Mouse (Mus musculus) forebrain, postnatal 0 days (tissue): Measurements from ENCODE around the gene Kyat3. TPM values are rescaled to one million over a fixed set of nuclear protein-coding genes. Genes with fewer than 3 reads are reported as not detected.

Source experiments
- ATAC-seq: fragments of 200-750 bp; cut with Nextera tagmentation; 2 replicates; pipeline ENCODE4 v1.8.0; 2017; ENCODE audit warnings: mild to moderate bottlenecking, moderate library complexity
- DNase-seq: peaks from one replicate; pipeline ENCODE4 v3.0.0-alpha.2; 2015
- H3K27ac ChIP-seq: fragments of 300-500 bp; sonication (generic); 2 replicates; pipeline ENCODE4 v1.5.1; 2014; ENCODE audit warnings: low read depth, mild to moderate bottlenecking, antibody characterized with exemption, low read length, moderate library complexity, mixed read lengths
- H3K27me3 ChIP-seq: fragments of 300-500 bp; sonication (generic); 2 replicates; pipeline ENCODE4 v1.6.1; 2014; ENCODE audit warnings: mild to moderate bottlenecking, low read length, mixed read lengths; ENCODE audit not compliant: insufficient read depth
- H3K36me3 ChIP-seq: fragments of 300-500 bp; sonication (generic); 2 replicates; pipeline ENCODE4 v1.6.1; 2014; ENCODE audit warnings: mild to moderate bottlenecking, moderate library complexity; ENCODE audit not compliant: insufficient read depth
- H3K4me1 ChIP-seq: fragments of 300-500 bp; sonication (generic); 2 replicates; pipeline ENCODE4 v1.6.1; 2014; ENCODE audit warnings: antibody characterized with exemption; ENCODE audit not compliant: insufficient read depth
- H3K4me2 ChIP-seq: fragments of 300-500 bp; sonication (generic); 2 replicates; pipeline ENCODE4 v1.6.1; 2014; ENCODE audit warnings: low read depth, mild to moderate bottlenecking, moderate library complexity
- H3K4me3 ChIP-seq: fragments of 300-500 bp; sonication (generic); 2 replicates; pipeline ENCODE4 v1.5.1; 2014; ENCODE audit warnings: low read depth, low read length, mixed read lengths
- H3K9ac ChIP-seq: fragments of 300-500 bp; sonication (generic); 2 replicates; pipeline ENCODE4 v1.6.1; 2014; ENCODE audit warnings: mild to moderate bottlenecking
- H3K9me3 ChIP-seq: fragments of 300-500 bp; sonication (generic); 2 replicates; pipeline ENCODE4 v1.6.1; 2016; ENCODE audit warnings: low read length
- CTCF ChIP-seq: sonication (generic); IDR thresholded peaks from 2 replicates; pipeline ENCODE4 v1.5.1; 2016; ENCODE audit warnings: antibody characterized with exemption, control low read depth, low read depth
- WGBS: fragments of 180-500 bp; shearing (Covaris S2); extraction: QIAGEN DNeasy Blood & Tissue Kit; methylation state at CpG from one replicate; pipeline ENCODE4 v1.1.7; 2014; 5-methylcytosine and 5-hydroxymethylcytosine counted together
- polyA plus RNA-seq: library from polyadenylated mRNA; unstranded; fragments of >200 nt; fragmentation: Nextera tagmentation; extraction: Ambion mirVana; gene quantifications from 2 replicates; pipeline ENCODE4 v1.2.1, GENCODE M21; 2015
- total RNA-seq: library from RNA; depleted of rRNA; stranded (reverse); fragments of >200 nt; gene quantifications from 2 replicates; pipeline ENCODE4 v1.2.3, GENCODE M21; 2014; rRNA removed

Kyat3 gene
- total and polyA plus RNA-seq, 2 experiments from 2014 or later, result 2.9 to 5.0 TPM

DNA sequence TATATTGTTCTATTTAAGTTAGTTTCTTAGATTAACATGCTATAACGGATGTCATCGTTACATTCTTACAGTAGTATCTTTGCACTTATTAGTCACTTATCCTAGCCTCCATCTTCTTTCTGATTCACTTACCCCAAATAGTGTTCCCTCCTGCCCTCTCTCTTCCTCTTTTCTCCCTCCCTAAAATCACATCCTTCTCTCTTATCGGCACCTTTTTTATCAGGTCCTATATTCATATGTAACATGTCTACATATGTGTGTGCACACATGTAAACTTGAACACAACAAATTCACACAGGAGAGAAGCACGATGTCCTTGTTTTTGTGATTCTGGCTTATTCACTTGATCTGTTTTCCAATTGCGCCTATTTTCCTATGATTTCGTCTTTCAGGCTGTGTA, 67.6 kb downstream of the Kyat3 start:
- no peak overlapping the region for H3K27ac ChIP-seq
- H3K4me2 ChIP-seq, result no peak overlapping the region
- no peak for TF ChIP-seq CTCF
- H3K9me3 ChIP-seq, result no peaks in the 10 kb centered on the region
- H3K36me3 ChIP-seq, result peaks cover 10% of the 10 kb centered on the region
- H3K4me1 ChIP-seq, result peaks cover 8% of the 10 kb centered on the region; the same call in 1 of the 2 replicates
- DNase-seq, result no peak
- ATAC-seq, result no peak
- H3K4me3 ChIP-seq, result no peak overlapping the region
- no peaks in the 10 kb centered on the region for H3K27me3 ChIP-seq
- no peak overlapping the region for H3K9ac ChIP-seq
- 97% methylated on average over 6 of the region's 6 CpGs for WGBS

- Histone ChIP-seq H3K27ac (no peak overlapping the region), H3K27me3 (no peaks in the 10 kb centered on the region), H3K36me3 (peaks cover 14% of the 10 kb centered on the region), H3K4me1 (peaks cover 8% of the 10 kb centered on the region; the same call in 1 of the 2 replicates), H3K9me3 (no peaks in the 10 kb centered on the region), H3K4me2 (no peak overlapping the region), H3K9ac (no peak overlapping the region), H3K4me3 (no peak overlapping the region)
- DNase-seq (no peak), ATAC-seq (no peak)
- TF ChIP-seq CTCF, result no peak
- 84% methylated on average over 1 of the region's 1 CpGs for WGBS
These were observed 69.7 kb downstream of the Kyat3 start for GRCm38 (mm10) chr3:142770518-142770917.

GRCm38 (mm10) chr3:142773538-142774191, 72.8 kb downstream of the Kyat3 start:
- DNase-seq (no peak), ATAC-seq (peak; percentile 20; the same call in 1 of the 2 replicates)
- Histone ChIP-seq H3K4me1 (no peaks in the 10 kb centered on the region), H3K4me3 (no peak overlapping the region), H3K4me2 (no peak overlapping the region), H3K9me3 (no peaks in the 10 kb centered on the region), H3K36me3 (peaks cover 14% of the 10 kb centered on the region), H3K27me3 (no peaks in the 10 kb centered on the region), H3K9ac (no peak overlapping the region), H3K27ac (no peak overlapping the region)
- peak; percentile 49 for TF ChIP-seq CTCF
- 86% methylated on average over 4 of the region's 4 CpGs for WGBS

DNA sequence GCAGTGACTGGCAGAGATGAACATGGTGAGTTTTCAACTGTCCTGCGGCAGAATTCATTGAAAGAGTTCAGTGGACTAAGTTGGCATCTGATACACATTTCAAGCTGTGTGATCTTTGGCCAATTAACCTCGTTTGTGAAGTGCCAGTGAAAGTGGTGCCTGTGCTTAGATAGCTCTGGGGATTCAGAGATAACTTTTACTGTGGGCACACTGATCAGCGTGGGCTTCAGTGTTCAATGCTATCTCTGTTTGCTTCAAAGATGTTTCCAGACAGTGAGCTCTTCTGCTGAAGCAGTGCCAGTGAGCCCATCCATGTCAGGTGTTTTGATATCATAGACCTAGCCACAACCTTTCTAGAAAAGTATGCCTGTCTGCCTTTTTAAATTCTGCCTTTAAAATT, 76.4 kb downstream of the Kyat3 start:
- no peak overlapping the region for H3K27ac ChIP-seq
- WGBS, result 63% methylated on average over 3 of the region's 3 CpGs
- ATAC-seq (no peak), DNase-seq (no peak)
- no peaks in the 10 kb centered on the region for H3K9me3 ChIP-seq
- no peaks in the 10 kb centered on the region for H3K4me1 ChIP-seq
- H3K27me3 ChIP-seq, result no peaks in the 10 kb centered on the region
- no peak overlapping the region for H3K9ac ChIP-seq
- no peak overlapping the region for H3K4me2 ChIP-seq
- H3K4me3 ChIP-seq, result no peak overlapping the region
- peaks cover 46% of the 10 kb centered on the region for H3K36me3 ChIP-seq
- TF ChIP-seq CTCF, result no peak

DNA sequence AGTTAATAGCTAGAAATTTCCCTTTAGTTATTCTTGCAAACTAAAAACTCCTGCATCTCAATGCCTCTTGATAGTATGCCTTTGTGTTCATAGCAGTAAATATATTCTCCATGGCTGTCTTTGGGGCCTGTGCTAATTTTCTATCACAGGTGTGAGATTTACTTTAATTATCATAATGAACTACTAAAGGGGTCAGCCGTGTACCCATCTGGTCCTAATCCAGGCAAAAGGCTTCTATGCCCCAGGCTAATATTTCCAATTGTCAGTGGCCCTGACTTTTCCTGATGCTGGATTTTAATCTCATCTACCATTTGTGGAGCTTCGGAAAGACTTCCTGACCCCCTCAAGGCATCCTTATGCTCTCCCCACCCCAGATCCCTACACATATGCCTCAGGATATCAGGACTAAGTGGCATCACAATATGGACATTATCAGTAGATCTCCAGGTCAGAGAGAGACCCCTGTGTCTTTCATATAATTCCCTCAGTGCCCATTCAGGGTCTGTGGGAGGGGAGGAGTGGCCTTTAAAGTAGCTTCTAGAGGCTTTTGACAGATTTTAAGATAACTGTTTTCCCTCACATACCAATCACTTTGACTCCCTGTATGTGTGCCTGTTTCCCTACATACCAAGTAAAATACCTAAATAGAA, 85.7 kb downstream of the Kyat3 start:
- Histone ChIP-seq H3K4me3 (no peak overlapping the region), H3K9ac (no peak overlapping the region), H3K4me2 (no peak overlapping the region), H3K27me3 (no peaks in the 10 kb centered on the region), H3K9me3 (no peaks in the 10 kb centered on the region), H3K4me1 (no peaks in the 10 kb centered on the region), H3K27ac (no peak overlapping the region), H3K36me3 (peaks cover 38% of the 10 kb centered on the region)
- ATAC-seq (no peak), DNase-seq (no peak)
- TF ChIP-seq CTCF, result no peak
- WGBS, result 68% methylated on average over 2 of the region's 2 CpGs

- ATAC-seq (no peak), DNase-seq (no peak)
- H3K9ac ChIP-seq, result no peak overlapping the region
- H3K4me2 ChIP-seq, result no peak overlapping the region
- WGBS, result 91% methylated on average over 3 of the region's 3 CpGs
- no peak for TF ChIP-seq CTCF
- no peaks in the 10 kb centered on the region for H3K27me3 ChIP-seq
- peaks cover 47% of the 10 kb centered on the region for H3K36me3 ChIP-seq
- no peak overlapping the region for H3K27ac ChIP-seq
- H3K4me3 ChIP-seq, result no peak overlapping the region
- no peaks in the 10 kb centered on the region for H3K4me1 ChIP-seq
- H3K9me3 ChIP-seq, result no peaks in the 10 kb centered on the region
These were observed 94.7 kb downstream of the Kyat3 start for GRCm38 (mm10) chr3:142795587-142795986.

Other genes with a start within 250 kb of the Kyat3 start
- gene Gbp5, start 207.1 kb upstream of the Kyat3 start, total RNA-seq, result 0.29 and 0.85 TPM in 2 replicates
- 0.25 and 0.36 TPM in 2 replicates for gene Gbp5, start 207.1 kb upstream of the Kyat3 start, polyA plus RNA-seq
- gene Gbp7, start 170.7 kb upstream of the Kyat3 start, total RNA-seq, result 1.9 and 3.0 TPM in 2 replicates
- gene Gbp7, start 170.7 kb upstream of the Kyat3 start, polyA plus RNA-seq, result 1.4 and 2.5 TPM in 2 replicates
- gene Gbp3, start 141.0 kb upstream of the Kyat3 start, total RNA-seq, result 2.6 and 5.0 TPM in 2 replicates
- gene Gbp3, start 141.0 kb upstream of the Kyat3 start, polyA plus RNA-seq, result 2.7 and 3.1 TPM in 2 replicates
- not detected in 2 replicates for gene Gbp2b, start 106.2 kb upstream of the Kyat3 start, total RNA-seq
- gene Gbp2b, start 106.2 kb upstream of the Kyat3 start, polyA plus RNA-seq, result not detected in 2 replicates
- gene Gbp2, start 80.4 kb upstream of the Kyat3 start, total RNA-seq, result 1.5 and 2.1 TPM in 2 replicates
- gene Gbp2, start 80.4 kb upstream of the Kyat3 start, polyA plus RNA-seq, result 1.1 and 1.5 TPM in 2 replicates
- gene Gtf2b, start 64.0 kb downstream of the Kyat3 start, total RNA-seq, result 47.1 and 55.0 TPM in 2 replicates
- 59.8 and 72.1 TPM in 2 replicates for gene Gtf2b, start 64.0 kb downstream of the Kyat3 start, polyA plus RNA-seq
- 34.5 and 34.6 TPM in 2 replicates for gene Pkn2, start 181.0 kb downstream of the Kyat3 start, total RNA-seq
- 16.1 and 18.4 TPM in 2 replicates for gene Pkn2, start 181.0 kb downstream of the Kyat3 start, polyA plus RNA-seq